Mouse (Mus musculus) thymus, postnatal 4 days (tissue): ENCODE results near the gene Acsl5.

Source experiments
- DNase-seq: peaks from one replicate; pipeline ENCODE4 v3.0.0; 2021

Acsl5 gene

DNA sequence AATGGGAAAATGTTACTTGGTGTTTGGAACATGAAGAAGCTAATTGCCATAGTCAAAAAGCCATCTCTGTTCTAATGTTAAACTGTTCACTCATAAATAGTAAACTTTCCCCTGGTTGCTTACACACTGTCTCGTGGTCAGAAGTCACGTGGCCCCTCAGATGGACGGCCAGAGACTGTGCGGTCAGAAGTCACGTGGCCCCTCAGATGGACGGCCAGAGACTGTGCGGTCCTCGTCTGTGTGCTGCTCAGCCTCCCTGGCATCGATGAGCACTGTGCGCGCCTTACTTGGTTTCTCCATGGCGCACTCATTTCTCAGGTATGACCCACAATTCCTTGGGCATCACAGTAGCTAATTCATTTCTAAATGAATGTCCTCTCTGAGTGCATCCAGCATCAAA, 84.7 kb downstream of the Acsl5 start:
- DNase-seq: no peak

- no peak for DNase-seq
These were observed 85.3 kb downstream of the Acsl5 start for GRCm38 (mm10) chr19:55337066-55337465.

- no peak for DNase-seq
These were observed 85.9 kb downstream of the Acsl5 start for GRCm38 (mm10) chr19:55337664-55338063.

DNA sequence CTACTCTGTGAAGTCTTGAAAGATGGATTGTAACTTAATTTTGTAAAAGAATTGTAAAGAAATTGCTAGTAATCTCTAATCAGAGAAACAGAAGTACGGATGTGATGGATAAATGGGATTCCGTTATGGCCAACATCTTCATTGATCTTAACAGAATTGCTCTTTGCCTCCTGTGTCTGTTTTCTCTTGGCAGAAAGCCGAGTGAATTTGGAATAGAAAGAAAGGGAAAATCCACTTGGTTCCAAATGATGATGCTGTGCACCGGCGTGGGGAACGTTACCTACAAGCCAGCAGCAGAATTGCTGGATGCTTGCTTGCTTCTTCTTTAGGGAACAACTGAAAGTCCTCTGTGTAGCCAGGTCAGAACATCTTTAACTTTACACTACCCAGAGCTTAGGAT, 88.8 kb downstream of the Acsl5 start:
- no peak for DNase-seq

DNA sequence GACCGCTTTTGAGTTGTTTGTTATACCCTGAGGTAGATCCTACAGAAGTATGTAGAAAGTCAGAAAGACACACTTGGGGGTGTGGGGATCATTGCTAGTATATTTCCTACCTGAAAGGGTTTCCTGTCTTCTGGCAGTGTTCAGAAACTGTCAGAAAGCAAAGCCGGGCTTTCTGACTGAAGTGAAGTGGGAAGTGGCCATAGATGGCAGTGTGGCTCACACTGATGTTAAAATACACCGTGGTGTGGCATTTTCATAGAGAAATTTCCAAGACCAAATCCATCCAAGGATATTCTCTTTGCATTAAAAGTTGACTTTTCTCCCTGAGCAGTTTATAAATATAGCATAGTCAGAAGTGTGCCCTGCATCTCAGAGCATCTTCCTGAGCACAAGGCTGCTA, 89.6 kb downstream of the Acsl5 start:
- no peak for DNase-seq

DNA sequence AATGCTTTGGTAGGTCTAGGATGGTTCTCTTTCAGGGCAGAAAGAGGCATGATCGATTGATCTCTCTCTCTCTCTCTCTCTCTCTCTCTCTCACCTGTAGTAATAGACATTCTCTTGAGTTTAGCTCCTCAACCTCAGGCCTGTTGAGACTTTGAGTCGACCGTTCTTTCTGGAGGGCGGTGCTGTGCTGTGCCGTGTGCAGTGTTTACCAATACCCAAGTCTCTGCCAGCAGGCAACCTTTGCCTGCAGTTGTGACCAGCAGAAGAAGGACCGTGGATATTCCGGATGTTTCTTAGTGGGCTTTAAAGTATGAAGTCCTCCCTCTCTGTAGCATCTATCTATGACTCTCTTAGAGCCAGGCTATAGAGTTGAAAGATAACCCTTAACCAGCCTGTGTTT, 90.7 kb downstream of the Acsl5 start:
- no peak for DNase-seq

DNA sequence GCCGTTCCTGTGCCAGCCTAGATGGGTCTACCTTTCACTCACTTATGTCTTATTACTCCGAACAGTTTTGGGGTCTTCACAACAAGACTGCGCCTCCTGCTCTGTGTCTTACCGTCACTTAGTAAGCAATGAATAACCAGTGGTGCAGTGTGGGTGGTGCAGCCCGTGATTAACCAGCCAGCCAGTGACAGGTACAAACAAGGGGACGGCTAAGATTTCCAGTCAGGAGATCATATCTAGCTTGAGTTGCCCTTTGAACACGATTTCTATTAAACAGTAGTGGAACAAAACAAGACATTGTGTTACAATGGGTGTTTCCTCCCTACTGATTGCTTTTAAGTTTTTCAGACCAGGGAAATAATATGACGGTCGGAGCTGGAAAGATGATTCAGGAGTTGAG, 91.5 kb downstream of the Acsl5 start:
- DNase-seq: no peak
